Mouse (Mus musculus): ENCODE results near the gene Ccdc154. TPM values are rescaled to one million over a fixed set of nuclear protein-coding genes. Genes with fewer than 3 reads are reported as not detected.

The Ccdc154 gene
- polyA plus RNA-seq, 1 experiment from 2014 or later, result not detected

GRCm38 (mm10) chr17:25138803-25139202 is 23.5 kb upstream of the Ccdc154 start:
- H3K27me3 ChIP-seq, result no peaks in the 10 kb centered on the region
- no peak overlapping the region for H3K9ac ChIP-seq (replicated peaks)
- WGBS, result 94% methylated on average over 1 of the region's 1 CpGs

GRCm38 (mm10) chr17:25139960-25140359 is 22.3 kb upstream of the Ccdc154 start:
- H3K4me3 ChIP-seq, result no peak overlapping the region
- no peaks in the 10 kb centered on the region for H3K9me3 ChIP-seq
- H3K9ac ChIP-seq (replicated peaks), result no peak overlapping the region
- ATAC-seq (replicated peaks), result no peak
- no peaks in the 10 kb centered on the region for H3K36me3 ChIP-seq
- H3K4me1 ChIP-seq, result peaks cover 5% of the 10 kb centered on the region; the same call in 1 of the 2 replicates
- WGBS, result 71% methylated on average over 4 of the region's 4 CpGs
- H3K27ac ChIP-seq (replicated peaks), result no peak overlapping the region
- no peak overlapping the region for H3K4me2 ChIP-seq (replicated peaks)
- H3K27me3 ChIP-seq, result no peaks in the 10 kb centered on the region

More at GRCm38 (mm10) chr17:25138803-25139202, 23.5 kb upstream of the Ccdc154 start:
- Histone ChIP-seq H3K9me3 (no peaks in the 10 kb centered on the region), H3K36me3 (no peaks in the 10 kb centered on the region), H3K4me2 (replicated peaks) (no peak overlapping the region), H3K27ac (replicated peaks) (no peak overlapping the region), H3K4me3 (no peak overlapping the region), H3K4me1 (peaks cover 15% of the 10 kb centered on the region)
- no peak for ATAC-seq (replicated peaks)

DNA sequence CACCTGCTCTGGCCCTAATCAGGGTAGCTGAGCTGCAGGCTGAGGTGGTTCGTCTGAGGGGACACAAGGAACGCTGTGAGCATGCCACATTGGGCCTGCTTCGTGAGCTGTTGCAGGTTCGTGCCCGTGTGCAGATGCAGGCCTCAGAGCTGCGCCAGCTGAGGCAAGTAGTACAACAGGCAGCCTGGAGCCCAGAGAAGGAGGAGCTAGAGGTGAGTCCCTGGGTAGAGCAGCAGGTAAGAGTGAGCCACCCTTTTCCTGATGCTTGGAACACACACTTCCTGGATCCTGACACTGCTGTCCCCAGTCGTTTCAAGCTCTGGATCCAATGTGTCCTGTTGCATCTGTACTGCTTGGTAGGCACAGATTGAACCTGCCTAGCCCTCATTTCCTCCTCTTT is 1.1 kb downstream of the Ccdc154 start:
- H3K36me3 ChIP-seq, result peaks cover 24% of the 10 kb centered on the region
- 75% methylated on average over 7 of the region's 7 CpGs for WGBS
- H3K27me3 ChIP-seq, result no peaks in the 10 kb centered on the region
- no peaks in the 10 kb centered on the region for H3K9me3 ChIP-seq
- no peaks in the 10 kb centered on the region for H3K4me1 ChIP-seq
- no peak for ATAC-seq (replicated peaks)
- H3K27ac ChIP-seq (replicated peaks), result no peak overlapping the region
- H3K4me3 ChIP-seq, result no peak overlapping the region
- H3K4me2 ChIP-seq (replicated peaks), result no peak overlapping the region
- no peak overlapping the region for H3K9ac ChIP-seq (replicated peaks)

DNA sequence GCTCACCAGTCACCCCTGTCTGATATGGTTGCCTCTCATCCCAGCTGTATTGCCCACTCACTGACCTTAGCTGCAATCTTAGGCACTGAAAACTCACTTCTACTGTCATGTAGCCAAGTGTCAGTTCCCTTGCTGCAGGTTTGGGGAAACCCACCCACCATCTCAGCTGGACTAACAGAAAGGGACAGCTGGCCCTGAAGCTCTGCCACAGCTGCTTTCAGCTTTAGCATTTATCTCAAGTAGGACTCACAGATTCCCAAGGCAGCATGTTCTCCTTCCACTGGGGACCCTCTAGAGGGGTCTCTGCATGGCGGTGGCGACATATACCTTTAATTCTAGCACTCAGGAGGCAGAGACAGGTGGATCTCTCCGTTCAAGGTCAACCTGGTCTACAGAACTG is 2.5 kb downstream of the Ccdc154 start:
- Histone ChIP-seq H3K9ac (replicated peaks) (no peak overlapping the region), H3K9me3 (no peaks in the 10 kb centered on the region), H3K4me1 (no peaks in the 10 kb centered on the region), H3K4me2 (replicated peaks) (no peak overlapping the region), H3K36me3 (peaks cover 17% of the 10 kb centered on the region), H3K4me3 (no peak overlapping the region), H3K27ac (replicated peaks) (no peak overlapping the region), H3K27me3 (no peaks in the 10 kb centered on the region)
- ATAC-seq (replicated peaks), result no peak
- 87% methylated on average over 3 of the region's 3 CpGs for WGBS

DNA sequence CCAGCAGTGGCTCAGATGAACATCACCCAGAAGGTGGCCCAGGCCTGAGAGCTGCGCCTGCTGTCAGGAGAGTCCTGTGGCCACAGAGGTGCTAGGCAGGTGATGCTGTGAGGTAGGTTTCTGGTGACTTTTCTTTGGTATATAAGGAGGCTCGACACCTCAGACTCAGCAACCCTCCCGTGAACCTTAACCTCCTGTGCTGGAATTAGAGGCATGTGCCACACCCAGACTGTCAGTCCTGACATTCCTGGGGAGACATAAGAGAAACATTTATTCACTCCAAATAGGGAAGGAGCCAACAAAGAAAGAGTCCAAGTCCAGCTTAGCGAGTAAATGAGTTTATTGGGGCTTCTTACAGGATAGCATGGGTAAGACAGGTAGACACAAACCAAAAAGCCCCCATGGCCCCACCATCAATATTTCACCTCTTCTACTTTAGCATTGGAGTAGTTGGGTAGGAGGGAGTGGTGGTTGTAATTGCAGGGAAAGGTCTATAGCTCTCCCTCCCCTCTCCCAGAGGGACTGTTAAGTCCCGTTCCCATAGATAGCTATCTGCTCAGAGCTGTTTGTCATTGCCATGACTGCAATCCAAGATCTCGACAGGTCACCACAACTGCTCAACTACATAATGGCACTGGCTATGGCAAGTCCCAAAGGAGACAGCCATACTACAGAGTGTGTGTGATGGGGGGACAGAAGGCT is 3.9 kb downstream of the Ccdc154 start:
- Histone ChIP-seq H3K9ac (replicated peaks) (no peak overlapping the region), H3K4me3 (no peak overlapping the region), H3K9me3 (no peaks in the 10 kb centered on the region), H3K4me1 (no peaks in the 10 kb centered on the region), H3K27me3 (no peaks in the 10 kb centered on the region), H3K36me3 (peaks cover 3% of the 10 kb centered on the region; the same call in 1 of the 2 replicates), H3K4me2 (replicated peaks) (no peak overlapping the region), H3K27ac (replicated peaks) (no peak overlapping the region)
- no peak for ATAC-seq (replicated peaks)
- WGBS, result 77% methylated on average over 6 of the region's 6 CpGs

GRCm38 (mm10) chr17:25169706-25170105 is 7.4 kb downstream of the Ccdc154 start:
- H3K27me3 ChIP-seq, result no peaks in the 10 kb centered on the region
- WGBS, result 95% methylated on average over 2 of the region's 2 CpGs
- H3K9me3 ChIP-seq, result no peaks in the 10 kb centered on the region
- ATAC-seq (replicated peaks), result no peak
- no peak overlapping the region for H3K4me3 ChIP-seq
- H3K9ac ChIP-seq (replicated peaks), result no peak overlapping the region
- H3K4me1 ChIP-seq, result no peaks in the 10 kb centered on the region
- no peaks in the 10 kb centered on the region for H3K36me3 ChIP-seq
- H3K27ac ChIP-seq (replicated peaks), result no peak overlapping the region
- H3K4me2 ChIP-seq (replicated peaks), result no peak overlapping the region

DNA sequence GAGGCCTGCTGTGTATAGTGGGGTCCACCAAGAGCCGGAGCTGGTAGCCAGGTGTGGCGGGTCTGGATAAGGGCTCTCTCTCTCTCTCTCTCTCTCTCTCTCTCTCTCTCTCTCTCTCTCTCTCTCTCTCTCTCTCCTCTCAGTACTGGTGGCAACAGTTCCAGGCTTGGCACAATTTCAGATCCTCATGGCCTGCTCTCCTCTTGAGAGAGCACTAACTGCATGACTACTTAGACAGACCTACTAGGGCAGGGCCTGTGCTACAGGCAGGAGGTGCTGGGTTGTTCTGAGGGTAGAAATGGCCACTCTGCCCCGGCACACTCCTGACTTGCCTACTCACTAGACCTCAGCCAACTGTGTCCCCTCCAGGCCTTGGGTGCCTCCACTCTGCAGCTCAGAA is 10.3 kb downstream of the Ccdc154 start:
- Histone ChIP-seq H3K9ac (replicated peaks) (no peak overlapping the region), H3K4me3 (no peak overlapping the region), H3K27me3 (no peaks in the 10 kb centered on the region), H3K27ac (replicated peaks) (no peak overlapping the region), H3K4me2 (replicated peaks) (no peak overlapping the region), H3K4me1 (no peaks in the 10 kb centered on the region), H3K36me3 (no peaks in the 10 kb centered on the region), H3K9me3 (no peaks in the 10 kb centered on the region)
- no peak for ATAC-seq (replicated peaks)
- 74% methylated on average over 3 of the region's 3 CpGs for WGBS

DNA sequence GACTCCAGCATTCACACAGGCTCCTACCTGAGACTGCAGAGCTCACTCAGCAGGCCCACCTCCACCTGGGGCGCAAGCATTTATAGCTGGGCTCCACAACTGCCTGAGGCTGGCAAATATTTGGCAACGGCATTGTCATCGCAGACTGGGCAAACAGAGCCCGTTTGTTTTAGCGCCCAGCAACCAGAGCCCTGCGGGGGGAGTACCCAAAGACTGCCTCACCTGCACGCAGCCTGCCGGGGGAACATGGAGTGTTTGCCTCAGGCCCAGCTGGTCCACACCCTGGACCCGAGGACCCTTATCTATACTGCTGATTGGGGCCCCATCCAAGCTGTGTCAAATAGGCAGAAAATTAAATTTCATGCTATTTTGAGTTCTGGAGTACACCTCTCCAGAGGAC is 13.2 kb downstream of the Ccdc154 start, which contains the start of gene Gm38655:
Gm38655 (minus strand) TSS at position 61 of the 400 bp plus-strand sequence.
- Histone ChIP-seq H3K27ac (replicated peaks) (no peak within 1 kb of the TSS), H3K9ac (replicated peaks) (no peak within 1 kb of the TSS), H3K4me1 (no peaks in the 10 kb centered on the region), H3K9me3 (no peaks in the 10 kb centered on the region), H3K4me3 (no peak within 1 kb of the TSS), H3K27me3 (no peaks in the 10 kb centered on the region), H3K36me3 (no peaks in the 10 kb centered on the region), H3K4me2 (replicated peaks) (no peak within 1 kb of the TSS)
- ATAC-seq (replicated peaks), result no peak
- 75% methylated on average over 9 of the region's 9 CpGs for WGBS

DNA sequence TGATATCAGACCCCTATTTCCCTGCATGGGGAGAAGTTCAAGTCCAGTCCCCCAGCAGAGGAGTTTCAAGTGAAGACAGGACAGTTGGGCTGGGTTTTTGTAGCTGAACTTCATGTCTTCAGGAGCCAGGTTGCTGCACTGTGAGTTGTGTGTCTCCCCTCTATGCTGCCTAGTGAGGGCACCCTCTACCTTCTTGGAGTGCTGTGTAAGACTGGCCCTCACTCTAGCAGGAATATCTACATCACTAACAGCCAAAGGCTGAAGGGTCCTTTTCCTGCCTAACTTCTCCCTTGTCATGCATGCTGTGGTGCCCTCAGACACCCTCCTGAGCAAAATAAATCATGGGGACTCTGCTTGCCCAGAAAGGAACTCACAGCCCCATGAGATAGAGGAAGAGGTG is 21.0 kb downstream of the Ccdc154 start:
- Histone ChIP-seq H3K27ac (replicated peaks) (no peak overlapping the region), H3K4me1 (peaks cover 29% of the 10 kb centered on the region), H3K4me3 (peak overlapping the region; percentile 92)

DNA sequence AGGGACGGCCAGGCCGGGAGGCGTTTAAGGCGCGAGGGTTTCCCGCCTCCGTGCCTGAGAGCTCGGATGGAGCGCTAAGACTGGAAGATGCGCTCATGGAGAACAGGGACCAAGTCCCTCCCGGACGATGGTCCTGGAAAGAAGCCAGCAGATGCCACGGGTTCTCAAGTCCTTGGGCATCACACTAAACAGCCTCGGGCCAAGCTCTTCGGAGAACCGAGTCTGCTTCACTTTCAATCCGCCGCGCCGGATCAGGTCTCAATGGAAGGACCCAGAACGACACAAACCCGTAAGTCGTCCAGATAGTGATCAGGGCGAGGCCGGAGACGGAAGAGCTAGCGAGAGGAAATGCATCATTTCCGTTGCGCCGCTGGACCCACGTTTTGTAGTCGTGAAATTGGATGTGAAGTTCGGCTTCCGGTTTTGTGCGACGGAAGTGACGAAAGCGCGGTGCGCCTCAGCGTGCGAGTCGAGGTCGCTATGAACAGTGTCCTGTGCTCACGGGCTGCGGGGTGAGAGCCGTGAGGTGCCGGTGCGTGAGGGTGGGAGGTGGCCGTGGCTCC is 21.9 kb downstream of the Ccdc154 start, which contains the start of gene BC003965:
BC003965 (plus strand) TSS at position 426 of the 563 bp plus-strand sequence.
- under 1% methylated on average over 50 of the region's 50 CpGs for WGBS
- ATAC-seq (replicated peaks), result peak; percentile 93
- peak within 1 kb of the TSS; percentile 99 for H3K4me2 ChIP-seq (replicated peaks)

More for the DNA sequence above, 21.0 kb downstream of the Ccdc154 start:
- ATAC-seq (replicated peaks), result no peak
- peak overlapping the region; percentile 96 for H3K4me2 ChIP-seq (replicated peaks)
- H3K27me3 ChIP-seq, result peaks cover 6% of the 10 kb centered on the region; the same call in 1 of the 2 replicates
- no peaks in the 10 kb centered on the region for H3K36me3 ChIP-seq
- H3K9ac ChIP-seq (replicated peaks), result no peak overlapping the region
- no peaks in the 10 kb centered on the region for H3K9me3 ChIP-seq

DNA sequence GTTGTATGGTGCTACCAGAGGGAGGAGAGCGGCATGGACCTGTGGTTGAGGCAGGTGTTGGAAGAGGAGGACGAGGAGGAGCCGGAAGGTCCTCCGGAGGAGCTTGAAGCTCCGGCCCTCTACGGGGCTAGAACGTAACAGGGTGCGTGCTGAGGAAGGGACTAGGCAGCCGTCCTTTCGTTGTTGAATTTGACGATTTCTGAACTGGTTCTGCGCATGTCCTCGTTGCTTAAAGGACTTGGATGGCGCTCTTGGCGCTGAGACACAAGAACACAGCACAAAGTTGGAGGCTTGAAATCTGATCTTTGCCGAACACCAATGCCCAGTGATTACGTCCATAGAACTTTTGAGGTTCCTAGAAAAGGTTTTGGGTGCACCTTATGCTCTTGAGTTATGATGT is 22.7 kb downstream of the Ccdc154 start:
- no peak; the same call in 1 of the 2 replicates for ATAC-seq (replicated peaks)
- H3K27ac ChIP-seq (replicated peaks), result no peak overlapping the region; the same call in 1 of the 2 replicates
- H3K4me3 ChIP-seq, result peak overlapping the region; percentile 92
- no peaks in the 10 kb centered on the region for H3K36me3 ChIP-seq
- H3K4me2 ChIP-seq (replicated peaks), result peak overlapping the region; percentile 99
- H3K9me3 ChIP-seq, result no peaks in the 10 kb centered on the region
- peaks cover 6% of the 10 kb centered on the region; the same call in 1 of the 2 replicates for H3K27me3 ChIP-seq
- peak overlapping the region; percentile 74 for H3K9ac ChIP-seq (replicated peaks)
- peaks cover 40% of the 10 kb centered on the region for H3K4me1 ChIP-seq
- whole genome bisulfite sequencing, result 9% methylated on average over 17 of the region's 17 CpGs

More for the DNA sequence above, 21.9 kb downstream of the Ccdc154 start, which contains the start of gene BC003965:
- Histone ChIP-seq H3K36me3 (no peaks in the 10 kb centered on the region), H3K27ac (replicated peaks) (peak within 1 kb of the TSS; percentile 93), H3K9me3 (no peaks in the 10 kb centered on the region), H3K9ac (replicated peaks) (peak within 1 kb of the TSS; percentile 77), H3K4me1 (peaks cover 32% of the 10 kb centered on the region), H3K4me3 (peak within 1 kb of the TSS; percentile 92), H3K27me3 (peaks cover 6% of the 10 kb centered on the region; the same call in 1 of the 2 replicates)

DNA sequence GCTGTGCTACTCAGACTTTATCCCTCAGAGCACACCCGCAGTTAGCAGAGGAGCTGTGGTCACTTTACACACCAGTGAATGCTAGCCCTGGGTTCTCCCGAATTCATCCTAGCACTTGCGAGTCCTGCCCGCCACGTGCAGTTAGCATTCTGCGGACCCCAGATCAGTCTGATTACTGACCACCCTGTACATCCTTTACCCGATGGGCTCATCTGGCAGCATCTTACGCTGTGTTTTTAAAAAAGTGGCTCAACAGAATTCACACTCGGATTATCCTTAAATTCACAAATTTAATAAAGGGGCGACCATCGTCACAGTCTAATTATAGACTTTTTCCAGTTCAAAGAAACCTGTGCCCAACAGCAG is 25.5 kb downstream of the Ccdc154 start:
- peak overlapping the region; percentile 77 for H3K27ac ChIP-seq (replicated peaks)
- H3K36me3 ChIP-seq, result 0 out of 2 replicates have a peak, but pooled peaks cover 6% of the 10 kb centered on the region
- no peaks in the 10 kb centered on the region for H3K27me3 ChIP-seq
- WGBS, result 6% methylated on average over 11 of the region's 11 CpGs
- no peaks in the 10 kb centered on the region for H3K9me3 ChIP-seq
- ATAC-seq (replicated peaks), result no peak
- H3K4me2 ChIP-seq (replicated peaks), result peak overlapping the region; percentile 89
- H3K4me3 ChIP-seq, result peak overlapping the region; percentile 98
- H3K4me1 ChIP-seq, result peaks cover 46% of the 10 kb centered on the region
- H3K9ac ChIP-seq (replicated peaks), result peak overlapping the region; percentile 92
